Mouse (Mus musculus) hindbrain, embryonic 12.5 days (tissue): ENCODE results near the gene 1810024B03Rik. TPM values are rescaled to one million over a fixed set of nuclear protein-coding genes. Genes with fewer than 3 reads are reported as not detected.
"Not testable (repeated sequence)": the region's sequence is repeated elsewhere in the genome, so short reads cannot be mapped to it uniquely, and the experiment has no call there.

Experiments used
- ATAC-seq: fragments of 200-750 bp; cut with Nextera tagmentation; 2 replicates; pipeline ENCODE4 v1.8.0; 2017; ENCODE audit warnings: moderate TSS enrichment; ENCODE audit not compliant: low FRiP score
- H3K27ac ChIP-seq: fragments of 300-500 bp; sonication (generic); 2 replicates; pipeline ENCODE4 v1.5.1; 2016; ENCODE audit warnings: mild to moderate bottlenecking
- H3K27me3 ChIP-seq: fragments of 300-500 bp; sonication (generic); 2 replicates; pipeline ENCODE4 v1.6.1; 2016; ENCODE audit warnings: mild to moderate bottlenecking
- H3K36me3 ChIP-seq: fragments of 300-500 bp; sonication (generic); 2 replicates; pipeline ENCODE4 v1.6.1; 2016; ENCODE audit warnings: mild to moderate bottlenecking
- H3K4me1 ChIP-seq: fragments of 300-500 bp; sonication (generic); 2 replicates; pipeline ENCODE4 v1.6.1; 2016
- H3K4me2 ChIP-seq: fragments of 300-500 bp; sonication (generic); replicated peaks from 2 replicates; pipeline ENCODE4 v1.6.1; 2016; ENCODE audit warnings: mild to moderate bottlenecking
- H3K4me3 ChIP-seq: fragments of 300-500 bp; sonication (generic); 2 replicates; pipeline ENCODE4 v1.5.1; 2016; ENCODE audit warnings: mild to moderate bottlenecking
- H3K9ac ChIP-seq: fragments of 300-500 bp; sonication (generic); 2 replicates; pipeline ENCODE4 v1.6.1; 2016; ENCODE audit warnings: mild to moderate bottlenecking, moderate library complexity
- H3K9me3 ChIP-seq: fragments of 300-500 bp; sonication (generic); replicated peaks from 2 replicates; pipeline ENCODE4 v1.6.1; 2016; ENCODE audit warnings: mild to moderate bottlenecking
- WGBS: fragments of 180-500 bp; shearing (Covaris S2); methylation state at CpG from one replicate; pipeline ENCODE4 v1.1.7; 2016; 5-methylcytosine and 5-hydroxymethylcytosine counted together
- polyA plus RNA-seq: library from polyadenylated mRNA; unstranded; fragments of >200 nt; fragmentation: Nextera tagmentation; extraction: Ambion mirVana; gene quantifications from 2 replicates; pipeline ENCODE4 v1.2.1, GENCODE M21; 2016

Gene 1810024B03Rik
- polyA plus RNA-seq, 1 experiment from 2014 or later, result 2.6 TPM

GRCm38 (mm10) chr2:127237897-127238610 lies 30.0 kb upstream of the 1810024B03Rik start:
- no peak for ATAC-seq
- no peaks in the 10 kb centered on the region for H3K27me3 ChIP-seq
- H3K4me1 ChIP-seq, result no peaks in the 10 kb centered on the region
- peaks cover 93% of the 10 kb centered on the region for H3K36me3 ChIP-seq
- no peaks in the 10 kb centered on the region for H3K9me3 ChIP-seq
- H3K4me2 ChIP-seq, result no peak overlapping the region
- no peak overlapping the region for H3K9ac ChIP-seq
- H3K4me3 ChIP-seq, result no peak overlapping the region
- WGBS, result 94% methylated on average over 11 of the region's 11 CpGs
- no peak overlapping the region for H3K27ac ChIP-seq

DNA sequence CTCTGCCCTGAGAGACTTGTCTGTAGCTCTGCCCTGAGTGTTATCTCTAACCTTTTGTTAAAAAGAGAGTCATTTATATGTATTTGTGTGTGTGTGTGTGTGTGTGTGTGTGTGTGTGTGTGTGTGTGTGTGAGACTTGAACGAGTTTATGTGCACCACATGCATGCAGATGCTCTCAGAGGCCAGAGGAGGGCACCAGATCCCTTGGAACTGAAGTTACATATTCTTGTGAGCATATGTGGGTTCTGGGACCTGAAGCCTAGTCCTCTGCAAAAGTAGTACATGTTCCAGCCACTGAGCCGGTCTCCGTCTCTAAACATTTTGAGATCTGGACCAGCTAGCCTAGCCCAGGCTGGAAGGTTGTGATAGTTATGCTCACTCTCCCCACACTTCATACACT lies 17.2 kb upstream of the 1810024B03Rik start:
- Histone ChIP-seq H3K4me2 (no peak overlapping the region), H3K9me3 (no peaks in the 10 kb centered on the region; the same call in 1 of the 2 replicates), H3K9ac (no peak overlapping the region), H3K27ac (no peak overlapping the region), H3K36me3 (peaks cover 93% of the 10 kb centered on the region), H3K4me3 (no peak overlapping the region), H3K27me3 (no peaks in the 10 kb centered on the region), H3K4me1 (no peaks in the 10 kb centered on the region)
- ATAC-seq, result no peak
- WGBS, result 100% methylated on average over 2 of the region's 3 CpGs

GRCm38 (mm10) chr2:127217746-127218145 lies 9.7 kb upstream of the 1810024B03Rik start:
- H3K9ac ChIP-seq, result no peak overlapping the region
- no peaks in the 10 kb centered on the region for H3K9me3 ChIP-seq
- H3K36me3 ChIP-seq, result peaks cover 95% of the 10 kb centered on the region
- no peaks in the 10 kb centered on the region for H3K4me1 ChIP-seq
- no peak overlapping the region for H3K4me2 ChIP-seq
- no peak overlapping the region for H3K4me3 ChIP-seq
- over 99% methylated on average over 5 of the region's 5 CpGs for WGBS
- no peak for ATAC-seq
- H3K27ac ChIP-seq, result no peak overlapping the region
- no peaks in the 10 kb centered on the region for H3K27me3 ChIP-seq

GRCm38 (mm10) chr2:127210701-127211100 lies 2.6 kb upstream of the 1810024B03Rik start:
- ATAC-seq, result no peak
- 93% methylated on average over 11 of the region's 11 CpGs for WGBS
- Histone ChIP-seq H3K4me1 (peaks cover 13% of the 10 kb centered on the region), H3K36me3 (peaks cover 52% of the 10 kb centered on the region), H3K9ac (no peak overlapping the region), H3K27ac (no peak overlapping the region), H3K4me2 (no peak overlapping the region), H3K9me3 (no peaks in the 10 kb centered on the region), H3K27me3 (no peaks in the 10 kb centered on the region), H3K4me3 (no peak overlapping the region)

DNA sequence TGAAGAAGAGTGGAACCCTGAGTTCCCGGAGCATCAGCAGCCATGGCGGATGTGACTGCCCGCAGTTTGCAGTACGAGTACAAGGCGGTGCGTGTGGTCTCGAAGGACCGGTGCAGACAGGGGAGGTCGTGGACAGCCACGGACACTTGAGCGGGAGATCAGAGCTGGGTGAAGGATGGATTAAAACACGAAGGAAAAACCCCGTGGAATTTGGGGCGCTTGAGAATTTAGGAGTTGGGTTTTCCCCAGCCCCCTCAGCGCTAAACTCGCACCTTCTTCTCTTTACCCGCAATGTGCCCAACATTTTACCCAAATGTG lies 331 bp upstream of the 1810024B03Rik start:
- Histone ChIP-seq H3K4me2 (peak overlapping the region; percentile 78), H3K9me3 (no peaks in the 10 kb centered on the region), H3K27me3 (no peaks in the 10 kb centered on the region), H3K36me3 (peaks cover 30% of the 10 kb centered on the region), H3K9ac (peak overlapping the region; percentile 68), H3K27ac (peak overlapping the region; percentile 13; the same call in 1 of the 2 replicates), H3K4me3 (peak overlapping the region; percentile 56), H3K4me1 (peaks cover 13% of the 10 kb centered on the region)
- WGBS, result 0% methylated on average over 17 of the region's 17 CpGs
- ATAC-seq, result no peak; the same call in 1 of the 2 replicates

DNA sequence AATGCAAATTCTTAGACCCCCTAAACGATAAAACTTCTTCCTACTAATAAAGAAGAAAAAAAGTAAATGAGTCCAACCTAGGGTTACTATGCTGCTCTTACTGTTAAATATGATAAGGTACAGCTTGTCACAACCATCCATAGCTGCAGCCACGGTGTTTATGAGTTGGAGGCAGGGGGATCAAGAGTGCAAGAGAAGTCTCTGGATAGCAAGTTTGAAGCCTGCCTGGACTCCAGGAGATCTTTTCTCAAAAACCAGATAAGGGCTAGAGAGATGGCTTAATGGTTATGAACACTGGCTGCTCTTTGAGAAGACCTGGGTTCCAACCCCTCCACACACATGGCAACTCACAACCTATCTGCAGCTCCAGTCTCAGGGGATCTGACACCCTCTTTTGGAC lies 1.2 kb downstream of the 1810024B03Rik start:
- H3K36me3 ChIP-seq, result peaks cover 24% of the 10 kb centered on the region
- no peak overlapping the region for H3K9ac ChIP-seq
- no peak overlapping the region for H3K4me2 ChIP-seq
- no peaks in the 10 kb centered on the region for H3K27me3 ChIP-seq
- H3K27ac ChIP-seq, result no peak overlapping the region
- whole genome bisulfite sequencing, result 97% methylated on average over 2 of the region's 2 CpGs
- no peaks in the 10 kb centered on the region for H3K9me3 ChIP-seq
- ATAC-seq, result no peak
- no peak overlapping the region for H3K4me3 ChIP-seq
- peaks cover 13% of the 10 kb centered on the region for H3K4me1 ChIP-seq

GRCm38 (mm10) chr2:127205936-127206335 lies 2.1 kb downstream of the 1810024B03Rik start:
- not testable (repeated sequence) for ATAC-seq, H3K9ac ChIP-seq, H3K9me3 ChIP-seq, H3K4me3 ChIP-seq, H3K4me2 ChIP-seq, H3K27me3 ChIP-seq, H3K27ac ChIP-seq
- Histone ChIP-seq H3K36me3 (peaks cover 20% of the 10 kb centered on the region), H3K4me1 (peaks cover 13% of the 10 kb centered on the region)
- WGBS, result 88% methylated on average over 4 of the region's 4 CpGs

DNA sequence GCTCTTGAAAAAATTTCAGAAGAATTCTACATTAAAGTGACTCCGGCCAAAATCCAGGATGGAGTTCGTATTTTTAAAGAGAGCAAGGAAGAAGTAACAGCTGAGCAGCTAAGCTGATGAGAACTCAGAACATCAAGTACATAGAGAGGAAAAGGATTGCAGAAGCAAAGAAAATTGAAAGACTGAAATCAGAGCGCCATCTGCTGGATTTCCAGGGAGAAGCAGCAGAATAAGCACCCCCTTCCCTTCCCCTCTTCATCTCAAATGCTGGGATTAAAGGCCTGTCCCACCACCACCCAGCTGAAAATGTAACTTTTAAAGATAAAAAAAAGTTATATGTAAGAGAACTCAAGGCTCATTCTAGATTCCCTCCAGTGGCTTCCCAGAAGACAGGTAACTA lies 3.1 kb downstream of the 1810024B03Rik start:
- H3K4me2 ChIP-seq, result no peak overlapping the region
- no peaks in the 10 kb centered on the region for H3K9me3 ChIP-seq
- ATAC-seq, result no peak
- H3K4me3 ChIP-seq, result no peak overlapping the region
- no peaks in the 10 kb centered on the region for H3K27me3 ChIP-seq
- 39% methylated on average over 3 of the region's 3 CpGs for WGBS
- H3K36me3 ChIP-seq, result peaks cover 19% of the 10 kb centered on the region
- H3K27ac ChIP-seq, result no peak overlapping the region
- no peak overlapping the region for H3K9ac ChIP-seq
- H3K4me1 ChIP-seq, result peaks cover 13% of the 10 kb centered on the region

- Histone ChIP-seq H3K9ac (no peak overlapping the region), H3K9me3 (no peaks in the 10 kb centered on the region), H3K4me2 (no peak overlapping the region), H3K36me3 (no peaks in the 10 kb centered on the region), H3K4me1 (no peaks in the 10 kb centered on the region), H3K27ac (no peak overlapping the region), H3K27me3 (no peaks in the 10 kb centered on the region), H3K4me3 (no peak overlapping the region)
- no peak for ATAC-seq
These were observed 18.5 kb downstream of the 1810024B03Rik start for GRCm38 (mm10) chr2:127189574-127189973.

GRCm38 (mm10) chr2:127182598-127183381 lies 25.3 kb downstream of the 1810024B03Rik start:
- Histone ChIP-seq H3K4me1 (peaks cover 7% of the 10 kb centered on the region; the same call in 1 of the 2 replicates), H3K27me3 (peaks cover 6% of the 10 kb centered on the region; the same call in 1 of the 2 replicates), H3K4me3 (peak overlapping the region; percentile 48), H3K9ac (peak overlapping the region; percentile 64), H3K36me3 (no peaks in the 10 kb centered on the region), H3K9me3 (no peaks in the 10 kb centered on the region), H3K27ac (peak overlapping the region; percentile 81), H3K4me2 (peak overlapping the region; percentile 58)
- ATAC-seq, result peak; percentile 100
- 2% methylated on average over 17 of the region's 17 CpGs for WGBS

DNA sequence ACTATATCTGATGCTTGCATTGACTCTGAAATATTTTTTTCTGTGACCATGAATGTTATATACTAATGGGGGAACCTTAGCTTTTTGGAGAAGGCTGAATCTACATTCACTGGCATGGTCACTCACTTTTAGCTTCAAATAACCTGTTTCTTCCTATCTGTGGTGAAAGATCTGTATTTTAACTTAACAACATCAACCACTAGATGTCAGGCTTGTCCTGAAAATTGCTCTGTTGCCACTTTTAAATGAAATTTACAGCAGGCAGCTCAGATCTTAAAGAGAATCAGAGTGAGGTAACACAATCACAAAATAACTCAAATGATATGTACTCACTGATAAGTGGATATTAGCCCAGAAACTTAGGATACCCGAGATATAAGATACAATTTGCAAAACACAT lies 41.8 kb downstream of the 1810024B03Rik start:
- not testable (repeated sequence) for H3K36me3 ChIP-seq, H3K27me3 ChIP-seq, H3K9ac ChIP-seq, ATAC-seq, H3K4me2 ChIP-seq, H3K27ac ChIP-seq, H3K4me3 ChIP-seq, H3K4me1 ChIP-seq, H3K9me3 ChIP-seq
- WGBS, result 6% methylated on average over 1 of the region's 1 CpGs

DNA sequence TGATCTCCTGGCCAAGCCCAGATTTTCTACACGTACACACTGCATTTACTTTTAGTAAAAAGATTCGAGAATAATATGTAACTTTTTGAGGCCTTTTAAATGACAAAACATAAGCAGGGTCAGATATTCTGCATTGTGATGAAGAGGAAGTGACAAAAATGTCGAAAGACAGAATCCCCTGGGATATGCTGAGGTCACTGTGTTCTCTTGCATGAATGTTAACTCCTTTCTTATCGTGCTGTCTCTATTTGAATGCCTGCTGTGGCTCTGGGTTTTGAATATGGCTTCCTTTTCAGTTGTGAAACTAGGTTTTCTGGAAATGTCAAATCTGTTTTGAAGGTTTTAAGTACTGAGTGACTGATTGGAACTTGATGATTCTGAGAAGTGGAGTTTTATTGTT lies 42.4 kb downstream of the 1810024B03Rik start:
- H3K4me1 ChIP-seq, result no peaks in the 10 kb centered on the region
- ATAC-seq, result no peak
- H3K9me3 ChIP-seq, result no peaks in the 10 kb centered on the region
- H3K9ac ChIP-seq, result no peak overlapping the region
- no peaks in the 10 kb centered on the region for H3K36me3 ChIP-seq
- 67% methylated on average over 4 of the region's 4 CpGs for WGBS
- no peaks in the 10 kb centered on the region for H3K27me3 ChIP-seq
- no peak overlapping the region for H3K4me2 ChIP-seq
- H3K27ac ChIP-seq, result no peak overlapping the region
- no peak overlapping the region for H3K4me3 ChIP-seq

DNA sequence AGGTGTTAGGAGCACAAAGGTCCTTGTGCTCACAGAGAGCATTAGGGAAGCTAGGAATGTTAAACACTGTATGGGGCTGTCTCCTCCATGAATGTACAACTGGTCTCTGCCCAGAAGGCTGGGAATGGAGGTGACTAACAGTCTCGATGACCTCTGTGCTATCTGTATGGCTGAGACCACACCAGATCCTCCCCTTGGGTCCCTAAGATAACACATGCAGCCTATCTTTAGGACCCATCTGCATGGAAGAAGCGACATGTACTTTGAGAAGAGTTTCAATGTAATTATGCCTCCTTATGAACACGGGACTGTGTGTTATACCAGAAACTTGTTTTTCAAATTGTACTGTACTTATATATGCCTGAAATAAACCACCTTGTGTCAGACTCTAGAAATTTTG lies 62.4 kb downstream of the 1810024B03Rik start:
- Histone ChIP-seq H3K27ac (no peak overlapping the region), H3K27me3 (no peaks in the 10 kb centered on the region), H3K9me3 (no peaks in the 10 kb centered on the region), H3K36me3 (no peaks in the 10 kb centered on the region), H3K4me2 (no peak overlapping the region), H3K4me1 (peaks cover 12% of the 10 kb centered on the region), H3K4me3 (no peak overlapping the region), H3K9ac (no peak overlapping the region)
- 84% methylated on average over 3 of the region's 3 CpGs for WGBS
- ATAC-seq, result no peak
